Mouse (Mus musculus) CD4-positive, CD25-positive, alpha-beta regulatory T cell, adult 4 months (primary cell): ENCODE data around the gene Ext2. TPM values are rescaled to one million over a fixed set of nuclear protein-coding genes. Genes with fewer than 3 reads are reported as not detected.

Experiments used
- ATAC-seq: one replicate; pipeline ENCODE4 v1.8.0; 2017
- polyA plus RNA-seq, 2 experiments: library from polyadenylated mRNA; unstranded; fragments of 100-300 nt; shearing (Covaris generic); gene quantifications; one replicate each; pipeline ENCODE4 v1.2.1; 2017

Ext2 gene
- polyA plus RNA-seq, 2 experiments from 2014 or later: 16.0 to 18.3 TPM

GRCm38 (mm10) chr2:93618447-93619199 is 203.7 kb downstream of the Ext2 start:
- ATAC-seq: no peak

- no peak for ATAC-seq
Measured at GRCm38 (mm10) chr2:93615845-93616689, 206.3 kb downstream of the Ext2 start.

GRCm38 (mm10) chr2:93613020-93613419 is 209.3 kb downstream of the Ext2 start:
- ATAC-seq: no peak

Other genes starting within 250 kb of the Ext2 start
- gene Alx4, start 180.2 kb downstream of the Ext2 start, polyA plus RNA-seq: not detected
- 10 to 100 TPM; 11.7 to 21.4 TPM for gene Accs, start 27.4 kb upstream of the Ext2 start, polyA plus RNA-seq
- gene Accsl, start 46.6 kb upstream of the Ext2 start, polyA plus RNA-seq: not detected
- not detected for gene Gm13889, start 134.6 kb upstream of the Ext2 start, polyA plus RNA-seq
- gene Gm27027, start 173.8 kb upstream of the Ext2 start, polyA plus RNA-seq: not detected
- gene Alkbh3, start 188.2 kb upstream of the Ext2 start, polyA plus RNA-seq: 10 to 100 TPM; 55.1 to 70.7 TPM